Comparison of ENCODE assay signal across 15 mouse cellular contexts in the genomic region with DNA sequence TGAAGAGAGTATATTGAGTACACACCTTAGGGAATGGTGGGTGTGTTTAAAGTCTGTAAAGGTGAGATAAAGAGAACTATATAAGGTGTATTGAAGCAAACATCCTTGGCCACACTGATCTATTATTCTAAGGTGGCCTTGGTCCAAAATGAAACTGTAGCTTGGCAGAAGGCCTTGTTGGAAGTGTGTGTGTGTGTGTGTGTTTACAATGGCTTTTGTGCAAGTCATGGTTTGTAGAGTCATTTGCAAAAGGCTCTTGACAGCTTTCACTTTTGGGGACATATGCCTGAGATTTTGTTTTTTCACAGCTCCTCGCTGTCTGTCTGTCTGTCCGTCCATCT. TPM values are rescaled to one million over a fixed set of nuclear protein-coding genes. Genes with fewer than 3 reads are reported as not detected.
"Had no signal": no experiment of that assay in that cellular context is flagged by ENCODE, and none has a peak within 500 bp of the region (broad histone marks: within the 10 kb centered on the region; RNA-seq: fewer than 3 reads in every experiment).

No protein-coding gene starts in this region.

- H3K27me3 ChIP-seq: limb, embryonic 15.5 days; lung, embryonic 15.5 days; midbrain, embryonic 12.5 days; neural tube, embryonic 13.5 days; stomach, embryonic 15.5 days had no signal

- H3K4me3 ChIP-seq: layer of hippocampus, adult 2 months; left cerebral cortex, adult 2 months; limb, embryonic 15.5 days; lung, embryonic 15.5 days; midbrain, embryonic 12.5 days; neural tube, embryonic 13.5 days; stomach, embryonic 15.5 days had no signal

- H3K36me3 ChIP-seq: limb, embryonic 15.5 days; lung, embryonic 15.5 days; midbrain, embryonic 12.5 days; neural tube, embryonic 13.5 days; stomach, embryonic 15.5 days had no signal

- H3K27ac ChIP-seq: kidney, postnatal 0 days; layer of hippocampus, adult 2 months; left cerebral cortex, adult 2 months; limb, embryonic 15.5 days; liver, embryonic 14.5 days; lung, embryonic 15.5 days; midbrain, embryonic 12.5 days; neural tube, embryonic 13.5 days; stomach, embryonic 15.5 days had no signal

- ATAC-seq: intestine, postnatal 0 days; midbrain, embryonic 16.5 days had no signal

- DNase-seq: retina, postnatal 1 day; right cerebral cortex, postnatal 4 days; thymus, postnatal 36 days had no signal

- H3K4me1 ChIP-seq: limb, embryonic 15.5 days; lung, embryonic 15.5 days; midbrain, embryonic 12.5 days; neural tube, embryonic 13.5 days; stomach, embryonic 15.5 days had no signal

- H3K9ac ChIP-seq: limb, embryonic 15.5 days; liver, embryonic 14.5 days; lung, embryonic 15.5 days; midbrain, embryonic 12.5 days; neural tube, embryonic 13.5 days; stomach, embryonic 15.5 days had no signal

- H3K4me2 ChIP-seq: limb, embryonic 15.5 days; lung, embryonic 15.5 days; midbrain, embryonic 12.5 days; neural tube, embryonic 13.5 days; stomach, embryonic 15.5 days had no signal

- H3K9me3 ChIP-seq: limb, embryonic 15.5 days; lung, embryonic 15.5 days; midbrain, embryonic 12.5 days; neural tube, embryonic 13.5 days; stomach, embryonic 15.5 days had no signal

RNA-seq across cellular contexts. Expression of a gene that starts 24.5 kb away (rescaled TPM):
- total RNA-seq: megakaryocyte-erythroid progenitor cell, adult 5-6 weeks had no signal
